ENCODE assay signal across 12 mouse cellular contexts in genomic region chrX:9060952-9061351, GRCm38 (mm10). TPM values are rescaled to one million over a fixed set of nuclear protein-coding genes. Genes with fewer than 3 reads are reported as not detected.
DNase-seq lines count a peak whose midpoint lies in the region; TF ChIP-seq lines count a peak whose summit lies in the region.
"Not testable (repeated sequence)": the region's sequence is repeated elsewhere in the genome, so short reads cannot be mapped to it uniquely, and the experiment has no call there.
"Had no signal": no experiment of that assay in that cellular context is flagged by ENCODE, and none has a peak within 500 bp of the region (broad histone marks: within the 10 kb centered on the region; RNA-seq: fewer than 3 reads in every experiment).

No protein-coding gene starts in this region.

- TF ChIP-seq CTCF in lung, adult 2 months (IDR thresholded peaks at IDR 0.05; ENCODE audit: insufficient read depth, low read length) = 0 out of 2 replicates have a peak, but pooled peaks have one; percentile 7

- H3K4me3 ChIP-seq in lung, adult 2 months (replicated peaks; ENCODE audit: extremely low read depth, low read depth, low read length) = not testable (repeated sequence)

- not testable (repeated sequence) for H3K4me1 ChIP-seq in lung, adult 2 months (ENCODE audit: control insufficient read depth, insufficient read depth, low read length)

- 33% methylated on average over 9 of the region's 9 CpGs for WGBS in lung, adult 2 months

- DNase-seq in MEL-GATA-1-ER (ENCODE audit: extremely low read depth, low read depth) = peak; percentile 2
- peak; percentile 33 for DNase-seq in cerebellum, adult 11-12 months
- peak; percentile 62 to 90 for DNase-seq in frontal cortex, postnatal 14 days (ENCODE audit: low spot score in 2 of 2)
- DNase-seq in heart, postnatal 4 days = peak; percentile 87
- peak; percentile 88 for DNase-seq in layer of hippocampus, adult 9-10 months (ENCODE audit: low spot score)
- peak; percentile 20 for DNase-seq in lung, adult 2 months
- DNase-seq in right cerebral cortex, adult 2 months (ENCODE audit: low spot score in 2 of 2) = peak; percentile 81 to 97
- peak; percentile 73 for DNase-seq in urinary bladder, adult 2 months (ENCODE audit: low spot score)

- not testable (repeated sequence) for TF ChIP-seq POLR2A in lung, adult 2 months (IDR thresholded peaks at IDR 0.05; ENCODE audit: borderline replicate concordance, extremely low read depth, low read depth, low read length)

RNA-seq across cellular contexts. Expression of gene Fthl17f, which starts 1.9 kb away (rescaled TPM):
- not detected for total RNA-seq in heart, postnatal 4 days (2021)
- polyA plus RNA-seq in lung, adult 2 months (2012; rRNA removed) = not detected in 2 replicates
- not detected in 2 replicates for polyA plus RNA-seq in urinary bladder, adult 2 months (2012; rRNA removed)
- polyA plus RNA-seq: hindbrain, embryonic 13.5 days; liver, embryonic 16.5 days; neural tube, embryonic 12.5 days; thymus, postnatal 0 days had no signal

RNA-seq across cellular contexts. Expression of gene Fthl17e, which starts 27.7 kb away (rescaled TPM):
- not detected for total RNA-seq in heart, postnatal 4 days (2021)
- not detected in 2 replicates for polyA plus RNA-seq in lung, adult 2 months (2012; rRNA removed)
- not detected in 2 replicates for polyA plus RNA-seq in urinary bladder, adult 2 months (2012; rRNA removed)
- polyA plus RNA-seq: hindbrain, embryonic 13.5 days; liver, embryonic 16.5 days; neural tube, embryonic 12.5 days; thymus, postnatal 0 days had no signal

RNA-seq across cellular contexts. Expression of gene 4930402K13Rik, which starts 43.4 kb away (rescaled TPM):
- not detected for total RNA-seq in heart, postnatal 4 days (2021)
- not detected in 2 replicates for polyA plus RNA-seq in lung, adult 2 months (2012; rRNA removed)
- not detected in 2 replicates for polyA plus RNA-seq in urinary bladder, adult 2 months (2012; rRNA removed)
- polyA plus RNA-seq: hindbrain, embryonic 13.5 days; liver, embryonic 16.5 days; neural tube, embryonic 12.5 days; thymus, postnatal 0 days had no signal

Comparison
In these comparisons a context has a peak if more than half of its experiments do, and no peak if none do; other contexts are left out.
1. DNase-seq: peak in every context shown above with its lines; median percentile 89 in right cerebral cortex, adult 2 months; 88 in layer of hippocampus, adult 9-10 months; 87 in heart, postnatal 4 days; 76 in frontal cortex, postnatal 14 days; 73 in urinary bladder, adult 2 months; 33 in cerebellum, adult 11-12 months; 20 in lung, adult 2 months; 2 in MEL-GATA-1-ER.